Mouse (Mus musculus): ENCODE data around the gene Lgi4.

DNA sequence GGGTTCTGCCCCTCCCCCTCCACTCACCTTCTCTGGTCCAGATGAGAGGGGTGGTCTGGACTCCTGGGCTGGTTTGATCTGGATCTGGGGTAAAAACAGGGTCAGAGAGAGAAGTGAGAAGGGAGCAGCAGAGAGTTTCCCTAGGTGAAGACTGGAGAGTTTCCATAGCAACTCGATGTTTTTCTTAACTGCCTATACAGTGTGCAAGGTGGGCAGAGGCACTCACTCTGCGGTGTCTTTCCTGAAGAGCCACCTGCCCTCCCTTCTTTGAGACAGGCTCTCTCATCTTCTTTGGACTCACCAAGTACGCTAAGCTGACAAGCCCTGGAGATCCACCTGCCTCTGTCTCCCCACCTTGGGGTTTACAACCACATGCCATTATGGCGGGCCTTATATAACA is 20.1 kb upstream of the Lgi4 start:
- TF ChIP-seq CTCF (IDR thresholded peaks at IDR 0.05) = no peak
- no peak for TF ChIP-seq EP300 (IDR thresholded peaks at IDR 0.05)
